Mouse (Mus musculus): ENCODE measurements at regions not wholly inside any gene's neighbourhood (a gene's known extent, or its start where the extent isn't known, plus 50 kb on each side); places are given as distances from the start of the nearest gene placed in this dataset.

- TF ChIP-seq CTCF (IDR thresholded peaks at IDR 0.05; ENCODE audit: insufficient read depth, low read length) (no peak), POLR2A (IDR thresholded peaks at IDR 0.05; ENCODE audit: borderline replicate concordance, extremely low read depth, low read depth, low read length) (no peak)
Measured at GRCm38 (mm10) chr5:45110797-45111196, 311.3 kb upstream of the Ldb2 start.

Data from lung, adult 2 months (tissue).